Mouse (Mus musculus) gastrocnemius, adult 18-20 months (tissue): ENCODE results near the gene Gm10662. TPM values are rescaled to one million over a fixed set of nuclear protein-coding genes. Genes with fewer than 3 reads are reported as not detected.
"Not testable (repeated sequence)": the region's sequence is repeated elsewhere in the genome, so short reads cannot be mapped to it uniquely, and the experiment has no call there.

ENCODE experiments used
- DNase-seq: peaks from one replicate; pipeline ENCODE4 v3.0.0; 2021; ENCODE audit warnings: low spot score
- long read RNA-seq, 2 experiments: library from polyadenylated mRNA; stranded (forward); transcript quantifications; one replicate each; pipeline ENCODE4 v2.0.0; 2021
- total RNA-seq, 2 experiments: library from RNA; stranded (reverse); gene quantifications; 2 replicates each; pipeline ENCODE4 v1.2.3; 2021

Gene Gm10662
- not detected for total RNA-seq
- long read RNA-seq, experiment 1, result 0 reads
- long read RNA-seq, experiment 2, result 0 reads

GRCm38 (mm10) chr7:23144380-23144779 is at the start of gene Gm10662:
Gene Gm10662 (minus strand): TSS chr7:23144480.
- DNase-seq, result not testable (repeated sequence)

- DNase-seq, result not testable (repeated sequence)
Observed at GRCm38 (mm10) chr7:23163505-23163904, 19.2 kb upstream of the Gm10662 start.

Other genes with a start within 250 kb of the Gm10662 start
- not detected for gene Gm4214, start 159.8 kb downstream of the Gm10662 start, total RNA-seq
- not detected for gene Gm4216, start 124.6 kb downstream of the Gm10662 start, total RNA-seq
- not detected for gene Vmn1r163, start 88.9 kb downstream of the Gm10662 start, total RNA-seq
- not detected for gene Gm8720, start 77.0 kb downstream of the Gm10662 start, total RNA-seq
- not detected for gene Vmn1r165, start 72.9 kb upstream of the Gm10662 start, total RNA-seq
- gene Vmn1r166, start 107.2 kb upstream of the Gm10662 start, total RNA-seq, result not detected
- not detected for gene Gm6902, start 134.4 kb upstream of the Gm10662 start, total RNA-seq
- gene Nlrp4e, start 156.7 kb upstream of the Gm10662 start, total RNA-seq, result not detected
- gene Nlrp5, start 241.4 kb upstream of the Gm10662 start, total RNA-seq, result not detected